Mouse (Mus musculus) neural tube, embryonic 10.5 days (tissue): ENCODE results near the gene Stat5b.
A peak's percentile ranks its signal among the peaks of the same experiment; 100 is the strongest.

Experiments
- DNase-seq: peaks from one replicate; pipeline ENCODE4 v3.0.0-alpha.2; 2017; ENCODE audit warnings: low spot score; ENCODE audit errors: extremely low spot score

Gene Stat5b

DNA sequence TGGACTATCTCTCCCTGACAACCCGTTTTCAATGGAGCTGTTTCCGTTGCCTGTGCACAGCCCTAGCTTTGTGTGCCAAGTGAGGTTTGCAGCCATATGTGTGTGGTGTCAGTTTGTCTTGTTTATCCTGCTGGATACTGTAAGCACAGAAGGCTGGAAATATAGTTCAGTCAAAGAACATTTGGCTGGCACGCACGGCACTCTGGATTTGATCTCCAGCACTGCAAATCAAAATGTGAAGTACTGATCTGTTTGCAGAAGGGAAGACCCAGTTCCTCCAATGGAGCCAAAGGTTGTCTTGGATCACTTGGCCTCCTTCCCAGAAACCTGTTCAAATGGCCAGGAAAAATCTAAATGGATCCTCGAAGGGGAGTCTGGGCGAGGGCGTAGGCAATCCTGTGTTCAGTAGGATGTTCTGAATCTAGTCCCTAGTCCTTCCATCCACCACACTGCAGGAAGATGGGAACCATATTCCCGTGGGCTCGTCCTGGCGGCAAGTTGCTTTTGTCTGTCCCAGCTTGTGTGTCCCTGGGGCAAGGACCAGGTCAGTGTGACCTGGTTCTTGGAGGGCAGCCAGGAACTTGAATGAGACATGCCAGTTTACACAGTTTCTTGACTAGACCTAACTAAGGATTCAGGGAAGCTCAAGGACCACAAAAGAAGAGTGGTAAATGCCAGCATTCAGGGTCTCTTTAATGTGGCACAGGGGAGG lies 19.9 kb upstream of the Stat5b start:
- no peak for DNase-seq

DNA sequence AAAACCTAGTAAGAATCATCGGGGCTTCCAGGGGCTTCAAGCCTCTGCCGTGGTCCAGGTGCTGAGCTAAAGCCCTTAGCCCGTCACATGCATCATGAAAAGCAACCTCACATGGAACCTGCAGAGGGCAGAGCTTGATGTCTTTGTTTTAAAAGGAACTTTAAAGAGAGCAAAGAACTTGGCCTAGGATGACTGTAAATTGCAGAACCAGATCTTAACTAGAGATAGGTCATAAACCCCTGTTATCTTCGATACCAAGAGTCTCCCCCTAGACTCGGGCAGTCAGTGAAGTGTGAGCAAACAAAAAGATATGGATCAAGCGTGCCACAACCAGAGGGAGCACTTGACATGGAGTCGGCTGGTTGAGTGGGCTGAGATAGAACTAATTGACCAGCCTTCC lies 15.1 kb upstream of the Stat5b start:
- no peak for DNase-seq

DNA sequence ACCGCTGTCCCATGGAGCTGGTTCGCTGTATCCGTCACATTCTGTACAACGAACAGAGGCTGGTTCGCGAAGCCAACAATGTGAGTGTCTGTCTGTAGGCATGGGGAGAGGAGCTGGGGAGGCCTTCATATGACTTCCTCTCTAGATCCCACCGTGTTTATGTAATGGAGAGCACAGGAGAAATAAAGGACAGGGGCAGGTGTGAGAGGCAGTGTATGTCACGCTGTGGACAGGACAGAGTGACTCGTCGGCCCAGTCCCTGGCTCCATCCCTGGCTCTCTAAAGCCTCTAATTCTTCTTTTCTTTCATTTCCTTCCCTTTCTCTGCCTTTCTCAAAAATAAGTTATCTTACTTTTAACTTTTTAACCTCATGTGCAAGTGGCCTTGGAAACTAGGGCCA lies 12.6 kb upstream of the Stat5b start:
- no peak for DNase-seq

DNA sequence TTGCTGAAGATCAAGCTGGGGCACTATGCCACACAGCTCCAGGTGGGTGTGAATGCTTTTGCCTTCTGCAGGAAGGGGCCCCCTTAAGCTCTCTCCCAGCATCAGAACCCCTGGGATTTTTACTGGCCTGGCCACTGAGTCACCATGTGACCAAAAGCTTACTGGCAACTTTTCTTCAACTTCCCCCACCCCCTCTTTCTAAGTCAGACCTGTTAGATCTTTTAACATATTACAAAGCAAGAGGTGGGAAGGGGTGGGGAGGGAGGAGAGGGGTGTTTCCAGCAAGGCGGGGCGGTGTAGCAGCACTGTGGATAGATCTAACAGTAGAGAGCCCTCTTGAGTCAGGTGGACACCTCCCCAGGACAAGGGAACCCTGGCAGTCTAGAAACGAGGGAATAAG lies 11.3 kb upstream of the Stat5b start:
- DNase-seq, result no peak

DNA sequence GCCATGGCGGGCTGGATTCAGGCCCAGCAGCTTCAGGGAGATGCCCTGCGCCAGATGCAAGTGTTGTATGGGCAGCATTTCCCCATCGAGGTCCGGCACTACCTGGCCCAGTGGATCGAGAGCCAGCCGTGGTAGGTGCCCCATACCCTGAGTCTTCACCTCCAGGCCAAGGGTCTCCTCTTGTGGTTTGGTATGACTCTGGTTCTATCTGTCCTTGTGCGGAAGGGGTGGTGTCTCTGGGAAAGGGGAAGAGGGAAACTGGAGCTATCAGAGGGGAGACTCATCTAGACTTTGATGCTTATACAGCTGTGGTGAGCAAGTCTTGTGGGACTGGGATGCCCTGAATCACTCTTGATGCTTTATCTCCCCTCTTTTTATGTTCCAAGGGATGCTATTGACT lies 10.8 kb upstream of the Stat5b start:
- DNase-seq, result no peak

DNA sequence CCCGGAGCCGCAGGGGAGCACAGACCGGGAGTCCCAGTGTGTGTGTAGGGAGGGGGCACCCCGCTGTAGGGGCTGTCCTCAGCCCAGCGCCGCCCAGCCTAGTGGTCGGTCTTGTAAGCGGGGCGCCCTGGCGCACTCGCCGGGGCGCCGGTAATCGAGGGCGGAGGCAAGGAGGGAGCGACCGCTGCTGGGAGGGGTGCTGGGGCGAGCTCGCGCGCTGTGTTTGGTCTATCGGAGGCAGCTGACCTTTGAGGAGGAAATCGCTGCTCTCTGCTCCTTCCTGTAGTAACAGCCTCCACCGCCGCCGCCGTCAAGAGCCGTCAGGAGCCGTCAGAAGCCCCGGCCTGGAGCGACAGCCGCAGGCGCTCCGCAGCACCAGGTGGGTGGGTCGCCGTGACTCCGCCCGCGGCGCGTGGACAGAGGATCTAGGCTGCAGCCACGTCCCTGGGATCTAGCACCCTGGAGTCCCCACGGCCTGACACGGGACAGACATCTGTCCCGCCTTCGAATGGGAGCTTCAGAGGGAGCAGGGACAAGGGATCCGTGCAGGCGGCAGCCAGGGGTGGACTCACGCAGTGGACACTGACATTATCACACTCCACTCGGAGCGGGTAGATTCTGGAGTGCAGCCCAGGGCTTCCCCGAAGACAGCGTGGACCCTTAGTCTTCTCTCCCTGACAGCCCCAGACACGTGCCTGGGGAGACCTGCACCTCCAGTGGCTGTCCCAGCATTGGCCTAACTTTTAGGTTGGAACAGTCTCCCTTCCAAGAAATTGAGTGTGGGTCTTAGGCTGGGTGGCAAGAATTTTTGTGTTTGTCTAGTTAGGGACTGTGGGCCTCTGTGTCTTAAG lies 9.9 kb upstream of the Stat5b start:
- DNase-seq, result peak; percentile 60

DNA sequence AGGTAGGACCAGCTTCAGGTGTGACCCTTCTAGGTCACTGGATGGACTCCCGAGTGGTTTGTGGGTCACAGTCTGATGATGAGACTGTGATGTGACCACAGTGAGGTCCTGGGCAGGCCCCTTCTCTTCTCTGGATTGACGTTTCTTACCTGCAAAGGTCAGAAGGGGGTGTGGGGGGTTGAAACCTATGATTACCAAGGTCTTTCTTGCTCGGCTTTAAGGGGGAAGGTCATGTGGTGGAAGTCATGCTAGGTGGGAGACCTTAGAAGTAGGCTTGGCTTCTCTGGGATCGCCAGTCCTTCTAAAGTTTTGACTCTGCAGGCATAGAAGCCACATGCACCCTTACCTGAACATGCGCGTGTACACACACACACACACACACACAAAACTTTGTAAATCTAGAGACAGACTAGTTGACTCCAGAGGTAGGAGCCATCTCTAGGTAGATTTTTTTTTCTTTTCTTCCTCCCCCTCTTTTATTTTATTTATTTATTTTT lies 9.1 kb upstream of the Stat5b start:
- no peak for DNase-seq

DNA sequence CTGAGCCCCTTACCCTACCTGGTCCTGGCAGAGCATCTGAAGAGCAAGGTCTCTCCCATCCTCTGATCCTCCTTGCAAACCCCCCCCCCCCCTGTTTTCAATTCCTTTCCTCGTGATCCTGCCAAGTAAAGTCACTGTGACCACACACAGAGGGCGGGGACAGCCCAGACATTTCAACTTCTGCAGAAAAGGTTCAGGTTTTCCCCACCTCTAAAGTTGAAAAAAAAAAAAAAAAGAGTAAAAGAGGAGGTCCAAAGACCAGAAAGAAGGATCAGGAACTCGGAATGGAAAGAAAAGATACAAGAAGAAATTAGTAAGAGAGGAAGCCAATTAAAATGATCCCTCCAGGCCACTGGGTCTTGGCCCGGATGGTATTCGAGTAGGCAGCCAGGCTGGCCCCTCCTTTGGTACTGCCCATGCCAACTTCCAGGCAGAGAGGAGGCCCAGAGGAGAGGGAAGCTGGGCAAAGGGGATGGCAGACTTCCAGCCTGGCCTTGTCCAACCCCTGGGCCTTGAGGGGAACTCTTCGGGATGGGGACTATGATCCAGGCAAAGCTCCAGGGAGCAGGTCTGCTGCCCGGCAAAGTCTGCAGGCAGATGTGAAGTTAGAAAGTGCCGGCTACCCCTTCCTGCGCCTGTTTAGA lies 8.5 kb upstream of the Stat5b start, which contains the start of gene Stat5a:
Gene Stat5a (plus strand): TSS at position 417 of the 644 bp plus-strand sequence.
- DNase-seq, result no peak

DNA sequence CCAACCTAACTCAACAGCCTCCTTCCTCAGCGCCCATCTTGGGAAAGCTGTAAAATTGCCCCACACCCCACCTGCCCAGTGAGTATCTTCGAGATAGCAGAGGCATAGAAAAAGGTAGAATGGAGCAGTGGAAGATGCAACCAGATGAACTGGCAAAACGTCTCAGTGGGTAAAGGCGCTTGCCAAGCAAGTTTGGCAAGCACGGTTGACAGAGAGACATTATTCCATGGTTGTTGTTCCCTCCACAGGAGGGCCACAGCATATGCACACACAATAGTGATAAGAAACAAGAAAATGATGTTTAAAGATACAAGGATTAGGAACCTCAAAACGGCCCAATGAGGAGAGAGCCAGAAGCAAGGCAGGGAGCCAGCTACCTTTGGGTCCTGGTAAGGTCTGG lies 7.4 kb upstream of the Stat5b start:
- DNase-seq, result no peak

DNA sequence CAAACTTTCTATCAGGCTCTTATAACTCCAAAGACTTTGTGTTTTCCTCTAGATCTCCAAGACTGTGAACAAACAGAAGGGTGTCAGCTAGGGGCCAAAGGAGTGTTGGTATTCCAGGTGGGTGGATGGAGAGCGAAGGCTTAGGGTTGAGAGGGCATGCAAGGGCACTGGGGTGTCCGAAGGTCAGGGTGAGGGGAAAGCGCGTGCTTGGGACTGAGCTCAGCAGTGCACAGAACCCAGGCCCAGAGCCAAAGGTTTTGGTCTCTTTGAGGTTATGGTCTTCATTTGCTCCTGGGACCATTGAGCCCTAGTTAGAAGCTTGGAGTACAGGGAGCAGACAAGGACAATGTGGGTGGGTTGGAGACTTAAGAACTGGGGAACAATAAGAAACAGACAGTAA lies 4.7 kb upstream of the Stat5b start:
- DNase-seq, result no peak

DNA sequence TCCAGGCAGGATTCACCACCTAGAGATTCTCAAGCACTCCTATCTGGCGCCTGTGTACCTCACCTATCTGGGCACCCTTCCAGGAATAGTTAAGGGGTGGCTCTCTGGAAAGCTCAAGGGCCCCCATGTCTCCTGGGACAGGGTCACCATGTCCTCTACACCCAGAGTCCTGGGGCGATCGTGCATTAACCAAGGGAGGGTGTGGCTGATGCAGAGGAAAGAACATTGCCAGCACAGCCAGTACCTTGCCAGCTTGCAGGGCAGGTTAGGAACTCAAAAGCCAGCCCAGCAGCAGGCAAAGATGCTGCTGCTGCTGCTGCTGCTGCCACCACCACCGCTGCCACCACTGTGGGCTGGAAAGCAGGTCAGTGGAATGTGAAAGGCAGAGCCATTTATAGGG lies 3.7 kb upstream of the Stat5b start:
- no peak for DNase-seq

DNA sequence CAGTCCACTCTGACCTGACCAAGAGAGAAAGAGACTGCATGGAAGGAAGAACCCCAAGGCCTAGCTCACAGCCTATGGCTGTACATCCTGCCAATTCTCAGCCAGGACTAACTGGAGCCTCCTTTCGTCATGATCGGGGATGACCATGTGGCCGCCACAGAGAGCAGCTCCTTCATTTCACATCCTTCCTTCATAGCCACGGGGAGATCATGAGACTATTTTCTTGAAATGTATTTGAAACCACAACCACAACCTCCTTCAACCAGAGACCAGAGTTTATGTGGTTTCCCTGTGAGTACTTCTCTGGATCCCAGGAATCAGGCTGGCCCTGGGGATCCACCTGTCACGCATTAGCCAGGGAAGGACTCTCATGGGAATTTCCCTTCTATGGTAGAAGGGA lies 2.5 kb upstream of the Stat5b start:
- no peak for DNase-seq

DNA sequence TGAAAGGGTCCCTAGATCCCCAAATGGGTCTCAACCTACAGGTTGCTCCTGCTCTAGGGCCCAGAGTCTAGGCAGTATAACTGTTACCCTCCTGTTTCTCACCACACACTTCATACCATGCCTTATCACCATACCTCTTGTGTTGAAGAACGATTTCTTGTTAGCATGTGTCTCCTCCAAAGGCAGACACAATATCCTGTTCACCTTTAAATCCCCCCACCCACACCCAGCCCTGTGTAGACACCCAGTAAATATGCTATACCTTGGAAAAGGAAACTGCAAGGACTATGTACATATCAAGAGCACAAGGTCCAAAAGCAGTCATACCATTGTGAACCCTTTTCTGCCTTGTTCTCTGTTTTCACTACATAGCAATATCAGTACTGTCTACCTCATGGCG lies 1.6 kb upstream of the Stat5b start:
- no peak for DNase-seq

DNA sequence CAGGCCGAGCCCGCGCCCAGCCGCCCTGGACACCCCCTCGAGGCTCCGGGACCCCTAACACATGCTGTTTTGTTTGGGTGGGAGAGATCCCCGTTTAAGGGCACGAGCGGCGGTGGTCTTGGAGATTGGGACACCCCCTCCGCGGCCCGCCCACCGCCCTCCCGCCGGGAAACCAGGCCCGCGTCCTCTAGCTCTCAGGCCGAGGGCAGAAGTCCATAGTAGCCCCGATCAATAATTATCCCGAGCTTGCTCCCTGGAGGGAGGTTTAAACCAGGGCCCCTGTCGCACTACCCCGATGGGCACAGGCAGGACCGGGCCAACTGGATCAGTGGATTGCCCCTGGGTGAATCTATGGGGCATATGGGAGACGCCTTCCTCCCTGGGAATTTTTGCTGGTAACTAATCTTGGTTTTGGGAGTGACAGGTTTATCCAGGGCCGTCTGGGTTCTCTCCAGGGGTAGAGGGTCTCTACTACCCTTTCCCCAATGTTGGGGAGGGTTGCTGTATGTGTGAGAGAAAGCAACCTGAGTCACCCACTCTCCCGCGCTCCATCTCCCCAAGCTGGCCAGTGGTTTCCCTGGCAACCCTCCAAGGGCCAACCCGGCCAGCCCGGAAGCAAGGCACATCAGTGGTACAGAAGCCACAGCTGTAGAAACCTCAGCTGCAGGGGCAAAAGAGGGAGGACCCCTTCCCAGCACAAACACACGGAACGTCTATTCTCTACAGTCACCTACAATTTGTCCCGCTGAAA lies 429 bp upstream of the Stat5b start:
- DNase-seq, result peak; percentile 69

DNA sequence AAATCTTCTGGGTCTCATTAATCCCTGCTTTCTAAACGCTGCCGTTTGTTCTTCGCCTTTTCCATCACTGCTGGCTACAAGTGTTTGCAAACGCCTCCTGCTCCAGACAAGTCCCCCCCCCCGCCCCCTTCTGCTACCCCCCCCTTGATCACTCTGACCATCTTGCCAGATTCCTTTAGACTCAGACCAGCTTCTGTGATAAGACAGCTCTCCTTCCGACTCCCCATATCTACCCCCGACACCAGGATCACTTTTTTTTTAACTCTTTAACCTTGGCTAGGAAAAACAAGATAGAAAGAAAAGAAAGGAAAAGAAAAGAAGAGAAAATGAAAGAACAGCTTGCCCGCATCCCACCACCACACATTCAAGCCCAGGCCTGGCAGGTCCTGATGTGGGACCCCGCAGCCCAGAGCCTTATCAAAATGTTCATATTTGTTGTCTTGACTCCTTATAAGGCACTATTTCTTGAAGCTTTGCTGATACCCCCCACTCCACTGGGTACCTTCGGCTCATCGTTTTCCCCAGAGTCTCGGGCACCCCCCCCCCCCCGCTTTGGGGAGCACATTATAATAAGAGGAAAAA lies 977 bp downstream of the Stat5b start:
- DNase-seq, result no peak

DNA sequence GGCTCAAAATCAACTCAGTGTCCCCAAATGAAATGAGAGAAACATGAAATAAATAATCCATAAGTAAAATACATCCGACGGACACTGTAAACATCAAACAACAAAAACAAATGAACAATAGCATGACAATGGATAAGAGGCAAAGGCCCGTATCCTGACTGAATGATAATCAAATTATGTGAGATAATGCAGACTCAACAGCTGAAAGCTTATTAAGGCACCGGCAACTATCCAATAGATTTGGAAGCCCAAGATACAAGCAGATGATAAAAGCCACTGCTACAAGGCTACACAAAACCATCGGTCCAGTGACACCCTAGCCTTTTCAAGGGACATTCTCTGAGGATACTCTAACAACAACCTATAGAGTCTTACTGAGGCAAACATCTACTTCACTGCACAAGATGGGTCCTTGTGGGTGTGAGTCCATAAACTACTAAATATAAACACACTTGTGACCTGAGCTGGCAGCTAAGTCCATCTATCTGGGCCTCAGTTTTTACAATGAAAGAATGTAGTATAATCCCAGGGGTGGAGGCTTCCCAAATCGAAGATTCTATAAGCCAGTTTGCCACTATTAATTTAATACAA lies 1.6 kb downstream of the Stat5b start:
- no peak for DNase-seq

DNA sequence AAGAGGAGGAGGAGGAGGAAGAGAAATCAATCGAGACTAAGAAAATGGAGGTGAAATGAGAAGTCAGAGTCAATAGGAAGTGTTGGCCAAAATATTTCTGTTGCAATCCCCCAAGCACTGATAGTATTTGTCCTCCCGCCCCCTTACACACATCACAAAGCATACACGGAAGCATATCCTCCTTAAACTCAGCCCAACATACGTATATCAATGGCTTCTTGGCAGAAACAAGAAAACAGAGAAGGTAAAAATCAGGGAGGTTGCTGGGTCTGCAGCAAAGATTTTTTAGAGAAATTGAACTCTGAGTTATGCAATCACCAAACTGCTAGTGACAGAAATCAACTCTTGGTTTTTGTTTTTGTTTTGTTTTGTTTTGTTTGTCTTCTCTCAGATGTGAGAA lies 2.4 kb downstream of the Stat5b start:
- no peak for DNase-seq

DNA sequence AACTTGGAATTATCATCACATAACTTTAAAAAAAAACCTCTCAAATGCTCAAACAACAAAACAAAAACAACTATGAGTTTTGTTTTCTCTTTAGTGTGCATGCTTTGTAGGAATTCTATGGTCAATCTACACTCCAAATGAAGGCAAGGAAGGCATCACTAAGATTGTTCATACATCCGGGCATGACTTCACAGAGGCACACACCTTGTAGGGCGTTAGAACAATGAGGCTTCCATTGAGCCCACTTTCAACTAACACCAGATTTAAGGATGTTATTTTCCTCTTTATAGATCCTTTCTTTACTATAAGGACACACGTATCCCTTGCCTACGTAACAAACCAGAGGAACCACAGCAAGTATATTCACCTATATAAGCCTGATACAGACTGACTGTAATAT lies 3.0 kb downstream of the Stat5b start:
- DNase-seq, result no peak

DNA sequence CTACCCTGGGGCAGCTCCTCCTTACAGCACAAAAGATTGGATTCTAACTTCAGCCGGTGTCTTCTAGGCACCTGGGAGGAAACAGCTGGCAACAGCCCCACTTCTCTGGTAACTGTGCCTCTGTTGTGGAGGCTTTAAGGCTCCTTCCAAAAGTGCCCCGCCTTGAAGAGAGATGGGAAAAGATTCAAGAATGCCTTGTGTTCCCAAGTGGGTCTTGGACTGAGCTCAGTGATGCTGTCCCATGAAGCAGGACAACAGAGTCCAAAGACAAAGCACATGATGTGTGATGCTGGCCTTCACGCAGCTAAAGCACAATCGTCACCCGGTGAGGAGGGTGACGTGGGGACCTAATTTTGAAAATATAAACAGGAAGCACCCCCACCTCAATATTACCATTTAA lies 4.7 kb downstream of the Stat5b start:
- DNase-seq, result no peak

DNA sequence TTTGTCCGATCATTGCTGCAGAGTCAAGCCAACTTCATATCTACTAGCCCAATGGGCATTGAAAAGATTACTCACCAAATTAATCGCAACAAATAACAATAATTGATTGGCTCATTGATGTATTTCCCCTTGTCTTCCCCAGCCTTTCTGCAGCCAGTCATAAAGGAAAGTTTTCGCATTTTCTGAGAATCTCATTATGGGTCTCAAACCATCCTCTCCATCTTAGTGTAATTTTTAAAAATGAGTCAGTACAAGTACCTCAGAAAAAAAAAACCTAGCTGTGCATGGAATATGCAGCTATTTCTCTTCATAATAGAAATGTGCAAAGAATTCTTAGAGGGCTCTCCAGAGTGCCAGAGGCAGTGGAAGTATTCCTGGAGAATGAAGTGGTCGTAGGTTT lies 6.4 kb downstream of the Stat5b start:
- no peak for DNase-seq
